In genomic region chr1:182383096-182383495, GRCm38 (mm10) we compare ENCODE assay signal across 22 mouse cellular contexts. TPM values are rescaled to one million over a fixed set of nuclear protein-coding genes. Genes with fewer than 3 reads are reported as not detected.
DNase-seq lines count a peak whose midpoint lies in the region; ATAC-seq and TF ChIP-seq lines count a peak whose summit lies in the region.
"Had no signal": no experiment of that assay in that cellular context is flagged by ENCODE, and none has a peak within 500 bp of the region (broad histone marks: within the 10 kb centered on the region; RNA-seq: fewer than 3 reads in every experiment).

No protein-coding gene starts in this region.

- no peaks in the 10 kb centered on the region for H3K4me1 ChIP-seq in embryonic facial prominence, embryonic 14.5 days (ENCODE audit: control insufficient read depth, insufficient read depth, low read length)
- no peaks in the 10 kb centered on the region for H3K4me1 ChIP-seq in embryonic facial prominence, embryonic 10.5 days
- H3K4me1 ChIP-seq in forebrain, embryonic 13.5 days = peaks cover 6% of the 10 kb centered on the region; the same call in 1 of the 2 replicates
- H3K4me1 ChIP-seq: heart, embryonic 13.5 days; hindbrain, embryonic 12.5 days; limb, embryonic 13.5 days; megakaryocyte, embryonic 14.5 days; stomach, embryonic 15.5 days had no signal

- H3K27ac ChIP-seq in embryonic facial prominence, embryonic 14.5 days (replicated peaks; ENCODE audit: low read depth, low read length) = no peak overlapping the region
- H3K27ac ChIP-seq in embryonic facial prominence, embryonic 10.5 days (replicated peaks) = no peak overlapping the region
- H3K27ac ChIP-seq in forebrain, embryonic 13.5 days = no peak overlapping the region
- H3K27ac ChIP-seq: heart, embryonic 13.5 days; hindbrain, embryonic 12.5 days; left cerebral cortex, adult 2 months; limb, embryonic 13.5 days; stomach, embryonic 15.5 days had no signal

- no peaks in the 10 kb centered on the region for H3K79me2 ChIP-seq in myocyte (ENCODE audit: control insufficient read depth, insufficient read depth)

- H3K27me3 ChIP-seq in embryonic facial prominence, embryonic 14.5 days (replicated peaks; ENCODE audit: control insufficient read depth, insufficient read depth, low read length) = no peaks in the 10 kb centered on the region
- H3K27me3 ChIP-seq in embryonic facial prominence, embryonic 10.5 days (replicated peaks; ENCODE audit: low read depth, poor library complexity, severe bottlenecking) = no peaks in the 10 kb centered on the region
- H3K27me3 ChIP-seq in myocyte (ENCODE audit: control insufficient read depth, insufficient read depth, insufficient read length) = no peaks in the 10 kb centered on the region
- H3K27me3 ChIP-seq in forebrain, embryonic 13.5 days = no peaks in the 10 kb centered on the region
- H3K27me3 ChIP-seq: heart, embryonic 13.5 days; hindbrain, embryonic 12.5 days; limb, embryonic 13.5 days; Patski; stomach, embryonic 15.5 days had no signal

- no peak overlapping the region for H3K4me3 ChIP-seq in embryonic facial prominence, embryonic 14.5 days (ENCODE audit: low read depth, low read length)
- no peak overlapping the region for H3K4me3 ChIP-seq in embryonic facial prominence, embryonic 10.5 days
- H3K4me3 ChIP-seq in myocyte = no peak overlapping the region
- H3K4me3 ChIP-seq in forebrain, embryonic 13.5 days = no peak overlapping the region
- H3K4me3 ChIP-seq: heart, embryonic 13.5 days; hindbrain, embryonic 12.5 days; left cerebral cortex, adult 2 months; limb, embryonic 13.5 days; megakaryocyte, embryonic 14.5 days; stomach, embryonic 15.5 days had no signal

- 42% methylated on average over 9 of the region's 9 CpGs for WGBS in embryonic facial prominence, embryonic 14.5 days
- WGBS in embryonic facial prominence, embryonic 10.5 days = 38% methylated on average over 9 of the region's 9 CpGs
- WGBS in forebrain, embryonic 13.5 days = 12% methylated on average over 9 of the region's 9 CpGs

- no peak for DNase-seq in embryonic facial prominence, embryonic 14.5 days (ENCODE audit: low spot score)
- no peak for DNase-seq in embryonic facial prominence, embryonic 10.5 days (ENCODE audit: low spot score)
- peak; percentile 49 for DNase-seq in 3T3-L1 (ENCODE audit: low read depth, low spot score)
- DNase-seq in spleen, postnatal 4 days (ENCODE audit: low spot score in 2 of 2) = no peak
- DNase-seq: cerebellum, adult 9-10 months; embryo, embryonic 11 days; kidney, adult 2 months; kidney, postnatal 4 days; lung, adult 2 months; right cerebral cortex, postnatal 4 days; thymus, postnatal 25 days had no signal

- no peaks in the 10 kb centered on the region for H3K36me3 ChIP-seq in embryonic facial prominence, embryonic 14.5 days (ENCODE audit: control insufficient read depth, insufficient read depth, low read length)
- H3K36me3 ChIP-seq in embryonic facial prominence, embryonic 10.5 days (replicated peaks) = no peaks in the 10 kb centered on the region
- H3K36me3 ChIP-seq in myocyte (ENCODE audit: control insufficient read depth, insufficient read depth) = no peaks in the 10 kb centered on the region
- no peaks in the 10 kb centered on the region for H3K36me3 ChIP-seq in forebrain, embryonic 13.5 days (ENCODE audit: poor library complexity, severe bottlenecking)
- H3K36me3 ChIP-seq: heart, embryonic 13.5 days; hindbrain, embryonic 12.5 days; limb, embryonic 13.5 days; stomach, embryonic 15.5 days had no signal

- no peak overlapping the region for H3K9ac ChIP-seq in embryonic facial prominence, embryonic 14.5 days (ENCODE audit: low read depth, low read length)
- no peak overlapping the region for H3K9ac ChIP-seq in forebrain, embryonic 13.5 days
- H3K9ac ChIP-seq: heart, embryonic 13.5 days; hindbrain, embryonic 12.5 days; limb, embryonic 13.5 days; stomach, embryonic 15.5 days had no signal

- no peak for TF ChIP-seq POLR2A in myocyte (IDR thresholded peaks at IDR 0.05; ENCODE audit: insufficient read length, low read depth)

- 0 out of 2 replicates have a peak, but pooled peaks have one; percentile 44 for ATAC-seq in embryonic facial prominence, embryonic 14.5 days (ENCODE audit: low read depth)
- peak; percentile 92 for ATAC-seq in activated CD4-positive, CD25-positive, alpha-beta regulatory T cell, adult 4 months
- ATAC-seq in forebrain, embryonic 13.5 days = no peak
- no peak for ATAC-seq in erythroid progenitor cell, adult 5-6 weeks (replicated peaks; ENCODE audit: low FRiP score, poor library complexity, severe bottlenecking)
- ATAC-seq: Patski had no signal

- no peak overlapping the region for H3ac ChIP-seq in myocyte (ENCODE audit: control insufficient read depth, insufficient read length)

- no peak overlapping the region for H3K4me2 ChIP-seq in embryonic facial prominence, embryonic 14.5 days (ENCODE audit: low read depth, low read length)
- peak overlapping the region; percentile 47 for H3K4me2 ChIP-seq in myocyte (ENCODE audit: low read depth)
- H3K4me2 ChIP-seq in forebrain, embryonic 13.5 days = no peak overlapping the region
- H3K4me2 ChIP-seq: heart, embryonic 13.5 days; hindbrain, embryonic 12.5 days; limb, embryonic 13.5 days; stomach, embryonic 15.5 days had no signal

- no peaks in the 10 kb centered on the region for H3K9me3 ChIP-seq in embryonic facial prominence, embryonic 14.5 days (ENCODE audit: control insufficient read depth, low read length)
- no peaks in the 10 kb centered on the region for H3K9me3 ChIP-seq in embryonic facial prominence, embryonic 10.5 days
- H3K9me3 ChIP-seq in forebrain, embryonic 13.5 days (replicated peaks) = no peaks in the 10 kb centered on the region
- H3K9me3 ChIP-seq: heart, embryonic 13.5 days; hindbrain, embryonic 12.5 days; limb, embryonic 13.5 days; stomach, embryonic 15.5 days had no signal

TF ChIP-seq in myocyte, 11 proteins besides CTCF, POLR2A, EP300 and RAD21:
- TF ChIP-seq CEBPB (IDR thresholded peaks at IDR 0.05; ENCODE audit: insufficient read depth, poor library complexity, severe bottlenecking) = 0 out of 2 replicates have a peak, but pooled peaks have one; percentile 16
- TF ChIP-seq TCF3 (IDR thresholded peaks at IDR 0.05; ENCODE audit: insufficient read length, low read depth) = no peak

RNA-seq across cellular contexts. Expression of gene Trp53bp2, which starts 25.9 kb away (rescaled TPM):
- polyA plus RNA-seq in embryonic facial prominence, embryonic 14.5 days (2014; fragmentation: Nextera tagmentation; extraction: Ambion mirVana) = 23.2 and 24.1 TPM in 2 replicates
- 34.1 and 35.6 TPM in 2 replicates for polyA plus RNA-seq in embryonic facial prominence, embryonic 10.5 days (2016; fragmentation: Nextera tagmentation; extraction: Ambion mirVana)
- polyA plus RNA-seq in activated CD4-positive, CD25-positive, alpha-beta regulatory T cell, adult 4 months (2017; shearing (Covaris generic)) = 1 to 10 TPM; 7.7 TPM
- polyA plus RNA-seq in myocyte (2012; fragmentation: generic; extraction: Trizol) = 6.4 TPM
- polyA plus RNA-seq in forebrain, embryonic 13.5 days (2015; fragmentation: Nextera tagmentation; extraction: Ambion mirVana) = 24.1 and 25.2 TPM in 2 replicates
- 5.4 and 5.9 TPM in 2 replicates for total RNA-seq in erythroid progenitor cell, adult 5-6 weeks (2015; ENCODE audit: low replicate concordance)
- total RNA-seq in erythroid progenitor cell, adult 5-6 weeks (2017; ENCODE audit: low replicate concordance) = 3.3 and 10.8 TPM in 2 replicates

RNA-seq across cellular contexts. Expression of gene Fbxo28, which starts 41.7 kb away (rescaled TPM):
- 24.3 and 25.4 TPM in 2 replicates for polyA plus RNA-seq in embryonic facial prominence, embryonic 14.5 days (2014; fragmentation: Nextera tagmentation; extraction: Ambion mirVana)
- polyA plus RNA-seq in embryonic facial prominence, embryonic 10.5 days (2016; fragmentation: Nextera tagmentation; extraction: Ambion mirVana) = 21.3 and 21.4 TPM in 2 replicates
- 1 to 10 TPM; 4.7 to 7.7 TPM for polyA plus RNA-seq in activated CD4-positive, CD25-positive, alpha-beta regulatory T cell, adult 4 months (2017; shearing (Covaris generic))
- polyA plus RNA-seq in myocyte (2012; fragmentation: generic; extraction: Trizol) = 16.9 TPM
- polyA plus RNA-seq in forebrain, embryonic 13.5 days (2015; fragmentation: Nextera tagmentation; extraction: Ambion mirVana) = 29.3 TPM in 2 replicates
- 5.0 and 13.0 TPM in 2 replicates for total RNA-seq in erythroid progenitor cell, adult 5-6 weeks (2015; ENCODE audit: low replicate concordance)
- total RNA-seq in erythroid progenitor cell, adult 5-6 weeks (2017; ENCODE audit: low replicate concordance) = 6.5 and 7.8 TPM in 2 replicates

Comparison
In these comparisons a context has a peak if more than half of its experiments do, and no peak if none do; other contexts are left out.
1. ATAC-seq: peak in embryonic facial prominence, embryonic 14.5 days (single experiment) and activated CD4-positive, CD25-positive, alpha-beta regulatory T cell, adult 4 months (single experiment); none in forebrain, embryonic 13.5 days (single experiment) and erythroid progenitor cell, adult 5-6 weeks (single experiment).